Mouse (Mus musculus) cerebellum, adult 2 months (tissue): ENCODE results near the gene L3mbtl1.

Experiments
- CTCF ChIP-seq: fragments of 200-500 bp; IDR thresholded peaks from 2 replicates; pipeline ENCODE4 v1.5.1; 2011; ENCODE audit warnings: low read depth, mild to moderate bottlenecking, control low read depth, low read length, moderate library complexity, borderline replicate concordance; ENCODE audit not compliant: insufficient read depth
- POLR2A ChIP-seq: fragments of 200-500 bp; IDR thresholded peaks from 2 replicates; pipeline ENCODE4 v1.6.1; 2011; ENCODE audit warnings: low read length, control low read depth, borderline replicate concordance; ENCODE audit not compliant: insufficient read depth

DNA sequence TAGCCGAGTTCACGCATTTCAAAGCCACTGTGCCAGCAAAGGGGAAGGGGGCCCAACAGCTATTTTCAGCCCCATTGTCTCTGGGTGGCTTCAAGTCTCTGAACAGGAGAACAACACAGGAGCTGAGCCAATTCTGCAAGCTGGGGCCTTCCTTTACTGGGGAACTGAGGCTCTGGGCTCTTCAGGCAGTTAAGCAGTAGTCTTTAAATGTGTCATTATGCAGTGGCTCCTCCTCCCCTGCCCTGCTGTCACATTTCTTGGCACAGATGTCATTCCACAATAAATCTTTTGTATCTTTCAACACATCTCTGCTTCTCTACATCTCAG, 42.7 kb upstream of the L3mbtl1 start:
- no peak for TF ChIP-seq CTCF
- no peak for TF ChIP-seq POLR2A
